Mouse (Mus musculus) thymus, adult 2 months (tissue): ENCODE measurements around the gene Galnt7.

Source experiments
- CTCF ChIP-seq: fragments of 200-500 bp; IDR thresholded peaks from 2 replicates; pipeline ENCODE4 v1.5.1; 2012; ENCODE audit warnings: mild to moderate bottlenecking, control low read depth, low read length, moderate library complexity, borderline replicate concordance; ENCODE audit not compliant: control insufficient read depth, poor library complexity, insufficient read depth; ENCODE audit errors: extremely low read depth
- POLR2A ChIP-seq: fragments of 200-500 bp; IDR thresholded peaks from 2 replicates; pipeline ENCODE4 v1.6.1; 2012; ENCODE audit warnings: mild to moderate bottlenecking, low read length, control low read depth, moderate library complexity; ENCODE audit not compliant: control insufficient read depth, poor library complexity, insufficient read depth; ENCODE audit errors: extremely low read depth

DNA sequence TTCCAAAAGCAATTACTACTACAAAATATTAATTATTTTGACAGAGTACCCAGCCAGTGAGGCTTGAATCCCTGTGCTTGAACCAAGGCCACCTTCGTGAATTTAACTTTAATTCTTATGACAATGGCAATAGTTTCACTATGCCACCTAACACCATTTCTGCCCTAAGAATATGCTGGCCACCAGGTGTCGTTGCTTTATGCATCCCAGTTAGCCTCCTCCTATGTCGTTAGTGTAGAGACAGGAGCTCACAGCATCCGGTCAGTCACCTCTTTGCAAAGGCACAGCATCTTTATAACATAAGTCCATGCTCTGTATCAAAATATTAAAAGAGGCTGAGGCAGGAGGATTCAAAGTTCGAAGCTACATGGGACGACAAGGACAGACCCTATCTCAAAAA lies 79.0 kb downstream of the Galnt7 start:
- TF ChIP-seq POLR2A: no peak
- TF ChIP-seq CTCF: no peak
